Mouse (Mus musculus) heart, postnatal 0 days (tissue): ENCODE measurements around the gene Fam53b.

Experiments used
- CTCF ChIP-seq: IDR thresholded peaks from 2 replicates; pipeline ENCODE4 v1.5.1; 2016; ENCODE audit warnings: antibody characterized with exemption, control low read depth, low read depth
- EP300 ChIP-seq: IDR thresholded peaks from 2 replicates; pipeline ENCODE4 v1.6.1; 2016; ENCODE audit warnings: antibody characterized with exemption, low read depth

- TF ChIP-seq CTCF (no peak), EP300 (no peak)
Measured at GRCm38 (mm10) chr7:132668604-132669003, 145.1 kb downstream of the Fam53b start.
